Mouse (Mus musculus) layer of hippocampus, postnatal 36 days (tissue): ENCODE data around the gene Cdkn2d. TPM values are rescaled to one million over a fixed set of nuclear protein-coding genes. Genes with fewer than 3 reads are reported as not detected.
A peak's percentile ranks its signal among the peaks of the same experiment; 100 is the strongest.

Experiments
- DNase-seq, 2 experiments: peaks; one replicate each; pipeline ENCODE4 v3.0.0; 2022
- total RNA-seq, 2 experiments: library from RNA; stranded (reverse); gene quantifications; 2 replicates each; pipeline ENCODE4 v1.2.3; 2021

The Cdkn2d gene
- total RNA-seq, 2 experiments from 2014 or later: 53.0 to 62.9 TPM

GRCm38 (mm10) chr9:21244428-21245112 is 46.6 kb downstream of the Cdkn2d start:
- DNase-seq: peak; percentile 49 to 51

- DNase-seq: no peak
These were observed 47.3 kb downstream of the Cdkn2d start for GRCm38 (mm10) chr9:21243826-21244427.

GRCm38 (mm10) chr9:21241343-21241742 is 49.9 kb downstream of the Cdkn2d start:
- DNase-seq: peak; percentile 69 to 70

- DNase-seq: no peak
These were observed 51.8 kb downstream of the Cdkn2d start for GRCm38 (mm10) chr9:21239465-21239848.

- peak; percentile 77 to 79 for DNase-seq
These were observed 52.3 kb downstream of the Cdkn2d start, which contains the start of gene Keap1 for GRCm38 (mm10) chr9:21238733-21239464. Gene Keap1 (minus strand): TSS chr9:21239361.

Other genes starting within 250 kb of the Cdkn2d start
- not detected for gene Zglp1, start 224.3 kb downstream of the Cdkn2d start, total RNA-seq
- gene Gm49373, start 218.3 kb downstream of the Cdkn2d start, total RNA-seq: 1 to 10 TPM; 2.5 to 2.9 TPM
- gene Fdx1l, start 217.8 kb downstream of the Cdkn2d start, total RNA-seq: 10 to 100 TPM; 56.0 to 64.5 TPM
- gene Gm38431, start 199.4 kb downstream of the Cdkn2d start, total RNA-seq: 1 to 10 TPM; 4.8 to 5.0 TPM
- 10 to 100 TPM; 29.9 to 31.5 TPM for gene Raver1, start 199.4 kb downstream of the Cdkn2d start, total RNA-seq
- 10 to 100 TPM; 14.6 to 18.0 TPM for gene Tyk2, start 160.2 kb downstream of the Cdkn2d start, total RNA-seq
- gene Cdc37, start 141.4 kb downstream of the Cdkn2d start, total RNA-seq: 100 to 1,000 TPM; 142 to 150 TPM
- 10 to 100 TPM; 84.2 to 86.8 TPM for gene Pde4a, start 125.7 kb downstream of the Cdkn2d start, total RNA-seq
- 10 to 100 TPM; 57.2 to 58.1 TPM for gene Keap1, start 52.0 kb downstream of the Cdkn2d start, total RNA-seq
- 10 to 100 TPM; 11.1 to 11.2 TPM for gene S1pr5, start 43.0 kb downstream of the Cdkn2d start, total RNA-seq
- gene Atg4d, start 26.1 kb downstream of the Cdkn2d start, total RNA-seq: 10 to 100 TPM; 38.8 to 40.9 TPM
- 10 to 100 TPM; 48.1 to 50.2 TPM for gene Kri1, start 3.4 kb downstream of the Cdkn2d start, total RNA-seq
- gene Ap1m2, start 20.9 kb upstream of the Cdkn2d start, total RNA-seq: under 1 TPM; 0.35 to 0.57 TPM
- gene Slc44a2, start 29.3 kb upstream of the Cdkn2d start, total RNA-seq: 10 to 100 TPM; 49.6 to 56.3 TPM
- 100 to 1,000 TPM in 1 of 2 experiments, 10 to 100 TPM in 1; 80.8 to 107 TPM for gene Ilf3, start 76.5 kb upstream of the Cdkn2d start, total RNA-seq
- gene Qtrt1, start 120.4 kb upstream of the Cdkn2d start, total RNA-seq: 10 to 100 TPM; 36.6 to 44.2 TPM
- 10 to 100 TPM; 58.1 to 70.6 TPM for gene Dnm2, start 133.5 kb upstream of the Cdkn2d start, total RNA-seq
- gene Tmed1, start 218.8 kb upstream of the Cdkn2d start, total RNA-seq: 10 to 100 TPM; 10.6 to 11.4 TPM
- under 1 TPM in 1 of 2 experiments, not detected in 1; 0.33 TPM for gene AB124611, start 234.8 kb upstream of the Cdkn2d start, total RNA-seq